Mouse (Mus musculus): ENCODE measurements around the gene Pdlim5. TPM values are rescaled to one million over a fixed set of nuclear protein-coding genes. Genes with fewer than 3 reads are reported as not detected.

The Pdlim5 gene
- polyA plus RNA-seq, 1 experiment from 2014 or later = 9.4 TPM

DNA sequence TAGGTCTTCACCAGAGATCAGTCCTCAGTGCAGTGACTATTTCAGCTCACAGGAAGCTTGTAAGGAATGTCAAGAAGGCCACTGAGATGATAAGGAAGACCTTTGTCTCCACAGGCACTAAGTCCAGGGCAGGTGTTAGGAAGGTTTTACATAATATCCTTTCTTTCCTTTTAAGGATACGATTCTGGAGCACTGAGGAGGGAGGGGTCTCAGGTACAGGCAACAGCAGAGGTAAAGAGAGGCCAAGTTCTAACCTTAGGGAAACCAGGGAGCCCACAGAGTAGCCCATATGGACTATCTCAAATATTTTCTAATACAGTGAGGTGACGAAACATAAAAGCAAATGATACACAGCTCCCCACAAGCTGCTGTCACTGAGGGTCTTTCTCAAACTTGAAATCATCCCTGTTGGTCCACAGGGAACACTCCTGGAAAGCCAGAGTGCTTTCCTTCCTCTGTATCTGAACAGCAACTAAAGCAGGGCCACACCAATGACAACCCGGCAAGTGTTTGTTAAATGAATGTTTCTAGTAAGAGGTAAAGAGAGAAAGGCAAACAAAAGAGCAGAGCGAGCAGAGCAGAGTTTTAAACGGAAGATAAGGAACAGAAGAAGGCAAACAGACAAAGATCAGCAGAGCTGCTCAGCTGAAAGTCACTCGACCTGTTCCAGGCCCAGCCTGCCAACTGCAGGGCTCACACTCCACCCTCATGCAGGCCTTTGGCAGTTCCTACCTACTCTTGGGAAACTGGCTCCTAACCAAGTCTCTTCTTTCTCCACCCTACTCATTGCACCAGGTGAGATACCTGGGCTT is 55.9 kb downstream of the Pdlim5 start:
- Histone ChIP-seq H3K27ac (ENCODE audit: low read depth) (peak overlapping the region; percentile 39; the same call in 1 of the 2 replicates), H3K27me3 (ENCODE audit: insufficient read depth, low read length) (no peaks in the 10 kb centered on the region), H3K36me3 (replicated peaks; ENCODE audit: insufficient read depth, low read length) (no peaks in the 10 kb centered on the region), H3K9ac (replicated peaks) (no peak overlapping the region; the same call in 1 of the 2 replicates), H3K9me3 (ENCODE audit: low read length) (no peaks in the 10 kb centered on the region), H3K4me3 (ENCODE audit: low read depth, low read length) (no peak overlapping the region), H3K4me1 (ENCODE audit: insufficient read depth) (peaks cover 3% of the 10 kb centered on the region), H3K4me2 (ENCODE audit: low read depth, low read length) (peak overlapping the region; percentile 9; the same call in 1 of the 2 replicates)
- TF ChIP-seq CTCF (IDR thresholded peaks at IDR 0.05; ENCODE audit: low read depth) (no peak), EP300 (IDR thresholded peaks at IDR 0.05; ENCODE audit: low read depth) (no peak)
- WGBS (ENCODE audit: insufficient replicate concordance) = 42% methylated on average over 6 of the region's 6 CpGs
- ATAC-seq (peak; percentile 40; the same call in 1 of the 2 replicates), DNase-seq (peak; percentile 28)

DNA sequence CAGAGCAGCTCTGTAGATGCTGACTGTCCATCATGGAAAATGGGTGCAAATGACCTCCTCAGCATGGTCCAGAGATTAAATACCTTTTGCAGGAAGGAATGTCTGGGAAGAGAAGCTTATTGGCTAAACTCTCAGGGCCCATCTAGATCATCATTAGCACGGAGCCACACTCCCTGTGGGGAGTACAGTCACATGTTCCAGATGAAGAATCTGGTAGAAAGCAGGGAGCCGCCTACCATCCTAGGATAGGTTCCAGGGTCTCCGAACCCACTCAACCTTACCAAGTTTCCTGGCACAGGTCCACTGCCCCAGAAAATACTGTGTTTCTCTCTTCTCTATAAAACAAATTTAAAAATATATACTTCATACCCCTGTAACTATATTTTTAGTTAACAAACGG is 57.4 kb downstream of the Pdlim5 start:
- Histone ChIP-seq H3K9ac (replicated peaks) (no peak overlapping the region), H3K4me3 (ENCODE audit: low read depth, low read length) (no peak overlapping the region), H3K9me3 (ENCODE audit: low read length) (no peaks in the 10 kb centered on the region), H3K4me1 (ENCODE audit: insufficient read depth) (peaks cover 3% of the 10 kb centered on the region), H3K4me2 (ENCODE audit: low read depth, low read length) (no peak overlapping the region), H3K27ac (ENCODE audit: low read depth) (no peak overlapping the region), H3K27me3 (ENCODE audit: insufficient read depth, low read length) (no peaks in the 10 kb centered on the region), H3K36me3 (replicated peaks; ENCODE audit: insufficient read depth, low read length) (no peaks in the 10 kb centered on the region)
- no peak for DNase-seq
- 76% methylated on average over 4 of the region's 4 CpGs for WGBS (ENCODE audit: insufficient replicate concordance)
- no peak for ATAC-seq
- TF ChIP-seq CTCF (IDR thresholded peaks at IDR 0.05; ENCODE audit: low read depth) (no peak), EP300 (IDR thresholded peaks at IDR 0.05; ENCODE audit: low read depth) (no peak)

DNA sequence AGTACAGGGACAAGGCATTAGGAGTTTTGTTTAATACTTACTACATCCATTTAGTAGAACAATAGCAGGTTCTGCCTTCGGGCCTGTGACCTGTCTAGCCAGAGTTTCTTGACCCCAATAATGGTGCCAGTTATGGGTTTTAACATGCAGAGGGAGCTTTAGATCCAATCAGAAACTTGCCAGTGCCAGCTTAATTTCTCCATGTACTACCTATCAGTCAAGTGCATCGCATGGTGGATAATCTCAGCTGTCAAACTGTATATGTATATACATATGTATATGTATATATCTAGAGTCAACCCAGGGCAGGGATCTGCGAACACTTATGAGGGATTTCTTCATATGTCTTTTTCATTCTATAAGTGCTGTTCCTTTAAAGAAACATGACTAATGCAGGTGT is 61.0 kb downstream of the Pdlim5 start:
- Histone ChIP-seq H3K4me3 (ENCODE audit: low read depth, low read length) (no peak overlapping the region), H3K4me1 (ENCODE audit: insufficient read depth) (peaks cover 3% of the 10 kb centered on the region), H3K9ac (replicated peaks) (no peak overlapping the region), H3K27ac (ENCODE audit: low read depth) (no peak overlapping the region), H3K4me2 (ENCODE audit: low read depth, low read length) (no peak overlapping the region), H3K27me3 (ENCODE audit: insufficient read depth, low read length) (no peaks in the 10 kb centered on the region), H3K9me3 (ENCODE audit: low read length) (no peaks in the 10 kb centered on the region), H3K36me3 (replicated peaks; ENCODE audit: insufficient read depth, low read length) (no peaks in the 10 kb centered on the region)
- TF ChIP-seq CTCF (IDR thresholded peaks at IDR 0.05; ENCODE audit: low read depth) (no peak), EP300 (IDR thresholded peaks at IDR 0.05; ENCODE audit: low read depth) (no peak)
- 86% methylated on average over 3 of the region's 3 CpGs for WGBS (ENCODE audit: insufficient replicate concordance)
- ATAC-seq = no peak
- DNase-seq = no peak

DNA sequence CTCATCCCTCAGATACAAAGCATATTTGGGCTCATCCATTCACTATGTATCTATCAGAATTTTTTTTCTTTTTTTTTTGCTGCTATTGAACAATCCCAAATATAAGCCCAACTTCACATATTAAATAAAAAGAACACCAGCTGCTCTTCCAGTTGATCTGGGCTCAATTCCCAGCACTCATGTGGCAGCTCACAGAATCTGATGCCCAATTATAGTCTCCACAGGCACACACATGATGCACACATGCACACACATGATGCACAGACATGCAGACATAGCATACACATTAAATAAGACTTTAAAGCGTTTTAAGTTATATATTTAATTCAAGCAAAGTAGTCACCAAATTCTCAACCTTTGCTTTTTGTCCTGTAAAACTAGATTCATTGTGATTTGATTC is 62.0 kb downstream of the Pdlim5 start:
- H3K4me1 ChIP-seq (ENCODE audit: insufficient read depth) = no peaks in the 10 kb centered on the region
- TF ChIP-seq EP300 (IDR thresholded peaks at IDR 0.05; ENCODE audit: low read depth) (no peak), CTCF (IDR thresholded peaks at IDR 0.05; ENCODE audit: low read depth) (no peak)
- H3K36me3 ChIP-seq (replicated peaks; ENCODE audit: insufficient read depth, low read length) = no peaks in the 10 kb centered on the region
- H3K27ac ChIP-seq (ENCODE audit: low read depth) = no peak overlapping the region
- H3K9ac ChIP-seq (replicated peaks) = no peak overlapping the region
- no peaks in the 10 kb centered on the region for H3K9me3 ChIP-seq (ENCODE audit: low read length)
- ATAC-seq (no peak), DNase-seq (no peak)
- 89% methylated on average over 1 of the region's 1 CpGs for WGBS (ENCODE audit: insufficient replicate concordance)
- H3K27me3 ChIP-seq (ENCODE audit: insufficient read depth, low read length) = no peaks in the 10 kb centered on the region
- H3K4me3 ChIP-seq (ENCODE audit: low read depth, low read length) = no peak overlapping the region
- no peak overlapping the region for H3K4me2 ChIP-seq (ENCODE audit: low read depth, low read length)

DNA sequence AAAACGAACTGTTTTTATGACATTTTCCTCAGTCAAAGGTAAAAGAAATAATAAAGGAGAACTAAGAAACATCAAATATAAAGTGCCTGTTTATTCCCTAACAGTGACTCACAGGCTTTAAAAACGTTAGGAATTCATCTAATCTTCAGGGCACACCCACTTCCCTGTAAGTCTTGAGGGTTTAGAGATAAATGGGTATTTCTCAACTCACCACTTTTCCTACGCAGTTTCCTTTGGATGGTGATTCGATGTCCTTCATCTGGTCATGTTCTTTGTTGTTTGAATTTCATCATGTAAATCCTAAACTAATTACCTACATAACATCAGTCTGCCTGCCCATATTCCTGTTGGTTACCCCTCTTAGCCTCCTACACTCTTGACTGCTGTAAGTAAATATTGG is 62.8 kb downstream of the Pdlim5 start:
- 23% methylated on average over 4 of the region's 4 CpGs for WGBS (ENCODE audit: insufficient replicate concordance)

DNA sequence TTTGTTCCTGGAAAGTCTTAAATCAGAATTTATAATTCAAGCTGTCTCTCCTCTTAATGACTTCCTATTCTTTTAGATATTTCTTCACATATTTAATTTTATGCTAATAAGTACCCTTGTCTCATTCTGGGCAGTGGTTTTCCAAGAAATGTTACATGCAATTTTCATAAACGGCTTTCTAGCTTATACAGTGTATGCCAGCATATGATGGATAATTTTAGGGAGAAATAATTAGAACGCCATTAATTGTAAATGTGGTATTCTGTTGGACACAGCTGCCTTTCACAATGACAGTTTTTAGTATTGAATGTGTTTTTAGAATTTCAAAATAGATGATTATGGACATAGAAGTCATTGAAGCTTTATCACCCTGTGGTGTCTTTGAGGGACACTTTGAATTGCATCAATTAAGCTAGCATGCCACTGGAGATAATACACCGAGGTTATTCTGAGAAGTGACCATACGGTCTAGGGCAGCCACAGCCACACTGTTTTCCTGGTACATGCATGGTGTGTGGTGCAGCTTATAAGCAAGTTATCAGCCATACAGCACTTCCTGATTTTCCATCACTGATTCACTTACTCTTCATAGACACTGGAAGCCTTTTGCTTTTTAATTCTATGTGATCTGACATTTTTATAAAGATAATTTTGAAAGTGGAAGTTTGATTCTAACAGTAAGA is 63.5 kb downstream of the Pdlim5 start:
- Histone ChIP-seq H3K9ac (replicated peaks) (no peak overlapping the region), H3K9me3 (ENCODE audit: low read length) (no peaks in the 10 kb centered on the region), H3K27me3 (ENCODE audit: insufficient read depth, low read length) (no peaks in the 10 kb centered on the region), H3K4me3 (ENCODE audit: low read depth, low read length) (no peak overlapping the region), H3K4me1 (ENCODE audit: insufficient read depth) (no peaks in the 10 kb centered on the region), H3K36me3 (replicated peaks; ENCODE audit: insufficient read depth, low read length) (no peaks in the 10 kb centered on the region), H3K4me2 (ENCODE audit: low read depth, low read length) (no peak overlapping the region), H3K27ac (ENCODE audit: low read depth) (no peak overlapping the region)
- ATAC-seq = no peak
- DNase-seq = no peak
- TF ChIP-seq EP300 (IDR thresholded peaks at IDR 0.05; ENCODE audit: low read depth) (no peak), CTCF (IDR thresholded peaks at IDR 0.05; ENCODE audit: low read depth) (no peak)
- 58% methylated on average over 4 of the region's 4 CpGs for WGBS (ENCODE audit: insufficient replicate concordance)

More for the DNA sequence above, 62.8 kb downstream of the Pdlim5 start:
- no peak for TF ChIP-seq CTCF (IDR thresholded peaks at IDR 0.05; ENCODE audit: low read depth)
- TF ChIP-seq EP300 (IDR thresholded peaks at IDR 0.05; ENCODE audit: low read depth) = peak; percentile 35; the same call in 1 of the 2 replicates
- no peaks in the 10 kb centered on the region for H3K36me3 ChIP-seq (replicated peaks; ENCODE audit: insufficient read depth, low read length)
- no peaks in the 10 kb centered on the region for H3K27me3 ChIP-seq (ENCODE audit: insufficient read depth, low read length)
- no peak overlapping the region for H3K4me3 ChIP-seq (ENCODE audit: low read depth, low read length)
- DNase-seq = no peak
- H3K9me3 ChIP-seq (ENCODE audit: low read length) = no peaks in the 10 kb centered on the region
- no peaks in the 10 kb centered on the region for H3K4me1 ChIP-seq (ENCODE audit: insufficient read depth)
- no peak overlapping the region for H3K9ac ChIP-seq (replicated peaks)
- no peak overlapping the region for H3K4me2 ChIP-seq (ENCODE audit: low read depth, low read length)
- peak; percentile 17; the same call in 1 of the 2 replicates for ATAC-seq
- H3K27ac ChIP-seq (ENCODE audit: low read depth) = no peak overlapping the region

All from liver, postnatal 0 days (tissue).